Mouse (Mus musculus): Measurements from ENCODE around the gene Lmbr1l.

DNA sequence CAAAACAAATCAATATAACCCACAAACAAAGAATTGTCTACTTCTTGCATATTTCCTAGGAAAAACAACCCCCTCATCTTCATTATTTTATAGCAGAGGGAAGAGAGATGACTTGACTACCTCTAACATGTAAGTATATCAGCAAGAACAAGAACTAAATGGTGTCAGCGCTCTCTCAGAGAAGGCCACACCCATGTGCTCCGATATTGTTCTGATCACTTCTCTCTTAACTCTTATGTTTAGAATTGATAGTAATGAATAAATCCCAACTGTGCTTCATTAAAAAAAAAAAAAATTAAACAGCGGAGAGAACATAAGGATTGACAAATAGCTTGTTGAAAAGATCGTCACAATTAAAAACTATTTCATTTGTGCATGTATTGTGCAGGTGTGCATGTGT is 37.3 kb upstream of the Lmbr1l start:
- TF ChIP-seq POLR2A (IDR thresholded peaks at IDR 0.05; ENCODE audit: insufficient read depth, low read depth, low read length) (no peak), CTCF (IDR thresholded peaks at IDR 0.05; ENCODE audit: insufficient read depth, low read depth, low read length) (no peak)
